Mouse (Mus musculus) mesoderm, embryonic 11.5 days (tissue): Measurements from ENCODE around the gene Gm10358.
"Not testable (repeated sequence)": the region's sequence is repeated elsewhere in the genome, so short reads cannot be mapped to it uniquely, and the experiment has no call there.

Source experiments
- DNase-seq: peaks from one replicate; pipeline ENCODE4 v3.0.0-alpha.2; 2012; ENCODE audit warnings: low read depth, low spot score

The Gm10358 gene

DNA sequence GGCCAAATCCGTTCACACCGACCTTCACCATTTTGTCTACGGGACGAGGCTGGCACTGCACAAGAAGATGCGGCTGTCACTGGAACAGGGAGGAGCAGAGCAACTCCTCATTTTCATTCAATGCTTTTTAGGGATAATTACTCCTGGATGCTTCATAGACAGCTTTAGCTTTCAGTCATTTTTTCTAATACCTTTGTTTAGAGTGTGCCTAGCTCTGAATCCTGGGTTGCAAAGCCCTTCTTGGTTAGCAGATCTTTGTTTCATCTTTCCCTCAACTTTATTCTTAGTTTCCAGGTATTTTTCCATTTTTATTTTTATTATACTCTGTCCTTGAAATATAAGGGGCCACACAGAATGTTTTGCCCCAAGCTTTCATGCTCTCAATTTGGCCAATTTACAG, at the start of gene Gm10358:
TSS of gene Gm10358 (minus strand) at position 101 of the 400 bp plus-strand sequence.
- no peak for DNase-seq

DNA sequence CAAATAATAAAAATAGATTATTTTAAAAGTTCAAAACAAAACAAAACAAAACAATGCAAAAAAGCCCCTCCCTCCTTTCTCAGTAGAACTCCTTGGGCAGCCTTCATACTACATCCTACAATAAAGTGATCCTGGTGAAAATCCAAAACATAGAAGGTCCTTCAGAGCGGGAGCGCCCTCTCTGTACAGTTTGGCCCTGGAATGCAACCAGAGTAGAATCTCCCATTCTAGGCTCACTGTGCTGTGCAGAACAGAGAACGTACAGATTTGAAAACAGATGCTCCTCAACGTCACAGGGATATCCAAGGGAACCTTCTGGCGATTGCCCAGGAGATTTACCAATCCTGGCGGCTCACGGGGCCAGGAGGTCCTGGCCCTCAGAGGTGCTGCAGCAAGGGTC, 42.0 kb upstream of the Gm10358 start, which contains the start of gene Iqcm:
TSS of gene Iqcm (plus strand) at position 301 of the 400 bp plus-strand sequence.
- DNase-seq: no peak

DNA sequence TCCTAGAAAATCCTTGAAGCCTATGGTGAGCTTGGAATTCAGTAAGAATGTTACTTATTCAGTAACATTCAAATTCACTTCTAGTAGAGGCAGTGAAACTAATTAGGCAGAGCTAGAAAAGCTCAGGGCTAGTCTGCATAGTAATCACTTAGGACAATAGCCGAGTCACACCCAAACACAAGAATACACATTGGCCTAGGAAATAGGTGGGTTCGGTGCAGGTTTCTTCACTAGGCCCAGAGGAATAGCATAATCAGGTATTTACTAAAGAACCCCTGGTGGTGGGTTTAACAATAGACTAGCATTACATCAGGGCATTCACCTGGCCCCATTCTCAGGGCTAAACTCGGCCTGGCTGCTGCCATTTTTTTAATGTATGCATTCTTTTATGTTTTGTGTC, 9.3 kb upstream of the Gm10358 start:
- DNase-seq: not testable (repeated sequence)

- no peak for DNase-seq
Measured at GRCm38 (mm10) chr8:75384770-75385290, 21.6 kb downstream of the Gm10358 start.

- no peak for DNase-seq
Measured at GRCm38 (mm10) chr8:75375530-75376123, 30.8 kb downstream of the Gm10358 start.

GRCm38 (mm10) chr8:75372006-75372405, 34.4 kb downstream of the Gm10358 start:
- no peak for DNase-seq
